ENCODE assay signal across 9 mouse cellular contexts in genomic region chr5:66675189-66675890, GRCm38 (mm10). TPM values are rescaled to one million over a fixed set of nuclear protein-coding genes. Genes with fewer than 3 reads are reported as not detected.
DNase-seq lines count a peak whose midpoint lies in the region; ATAC-seq lines count a peak whose summit lies in the region.
"Had no signal": no experiment of that assay in that cellular context is flagged by ENCODE, and none has a peak within 500 bp of the region (broad histone marks: within the 10 kb centered on the region; RNA-seq: fewer than 3 reads in every experiment).

No protein-coding gene starts in this region.

- H3K9me3 ChIP-seq in heart, embryonic 15.5 days (replicated peaks) = no peaks in the 10 kb centered on the region
- H3K9me3 ChIP-seq in hindbrain, embryonic 14.5 days (ENCODE audit: control insufficient read depth, low read length) = no peaks in the 10 kb centered on the region
- H3K9me3 ChIP-seq in liver, embryonic 16.5 days (replicated peaks; ENCODE audit: control insufficient read depth, low read length) = no peaks in the 10 kb centered on the region
- H3K9me3 ChIP-seq in stomach, embryonic 14.5 days (ENCODE audit: control insufficient read depth, low read depth, low read length) = no peaks in the 10 kb centered on the region

- no peak for ATAC-seq in heart, embryonic 15.5 days (replicated peaks; ENCODE audit: insufficient number of reproducible peaks, insufficient read depth, low FRiP score, low read depth)
- 0 out of 2 replicates have a peak, but pooled peaks have one; percentile 3 for ATAC-seq in hindbrain, embryonic 14.5 days (ENCODE audit: low FRiP score)
- ATAC-seq in liver, embryonic 16.5 days (ENCODE audit: low read depth) = no peak
- no peak for ATAC-seq in stomach, embryonic 14.5 days (ENCODE audit: insufficient number of reproducible peaks, insufficient read depth, low FRiP score, low read depth)
- no peak for ATAC-seq in megakaryocyte progenitor cell, adult 5-6 weeks (replicated peaks; ENCODE audit: poor library complexity)

- H3K27me3 ChIP-seq in heart, embryonic 15.5 days = peaks cover 16% of the 10 kb centered on the region
- H3K27me3 ChIP-seq in hindbrain, embryonic 14.5 days (ENCODE audit: control insufficient read depth, insufficient read depth, low read length) = 0 out of 2 replicates have a peak, but pooled peaks cover 3% of the 10 kb centered on the region
- peaks cover 40% of the 10 kb centered on the region for H3K27me3 ChIP-seq in liver, embryonic 16.5 days (ENCODE audit: control insufficient read depth, insufficient read depth, low read depth, low read length)
- H3K27me3 ChIP-seq in stomach, embryonic 14.5 days (ENCODE audit: control insufficient read depth, insufficient read depth, low read length) = peaks cover 16% of the 10 kb centered on the region; the same call in 1 of the 2 replicates

- H3K36me3 ChIP-seq in heart, embryonic 15.5 days = no peaks in the 10 kb centered on the region
- H3K36me3 ChIP-seq in hindbrain, embryonic 14.5 days (replicated peaks; ENCODE audit: control insufficient read depth, insufficient read depth) = peaks cover 16% of the 10 kb centered on the region
- no peaks in the 10 kb centered on the region for H3K36me3 ChIP-seq in liver, embryonic 16.5 days (ENCODE audit: control insufficient read depth, insufficient read depth)
- H3K36me3 ChIP-seq in stomach, embryonic 14.5 days (ENCODE audit: control insufficient read depth, insufficient read depth, low read length) = no peaks in the 10 kb centered on the region
- H3K36me3 ChIP-seq: G1E had no signal

- no peak overlapping the region for H3K27ac ChIP-seq in heart, embryonic 15.5 days
- H3K27ac ChIP-seq in hindbrain, embryonic 14.5 days = peak overlapping the region; percentile 81
- H3K27ac ChIP-seq in liver, embryonic 16.5 days (ENCODE audit: low read length) = no peak overlapping the region
- no peak overlapping the region for H3K27ac ChIP-seq in stomach, embryonic 14.5 days (ENCODE audit: low read length)

- peaks cover 21% of the 10 kb centered on the region for H3K4me1 ChIP-seq in heart, embryonic 15.5 days (replicated peaks)
- H3K4me1 ChIP-seq in hindbrain, embryonic 14.5 days (replicated peaks; ENCODE audit: control insufficient read depth, insufficient read depth, low read length) = peaks cover 19% of the 10 kb centered on the region
- no peaks in the 10 kb centered on the region; the same call in 1 of the 2 replicates for H3K4me1 ChIP-seq in liver, embryonic 16.5 days (ENCODE audit: control insufficient read depth, low read depth, low read length)
- H3K4me1 ChIP-seq in stomach, embryonic 14.5 days (ENCODE audit: control insufficient read depth, insufficient read depth, low read length) = 0 out of 2 replicates have a peak, but pooled peaks cover 4% of the 10 kb centered on the region

- H3K9ac ChIP-seq in heart, embryonic 15.5 days = peak overlapping the region; percentile 41; the same call in 1 of the 2 replicates
- H3K9ac ChIP-seq in hindbrain, embryonic 14.5 days = peak overlapping the region; percentile 52
- H3K9ac ChIP-seq in liver, embryonic 16.5 days (ENCODE audit: low read depth, low read length) = no peak overlapping the region
- no peak overlapping the region for H3K9ac ChIP-seq in stomach, embryonic 14.5 days (replicated peaks; ENCODE audit: low read depth, low read length)

- peak overlapping the region; percentile 58 for H3K4me3 ChIP-seq in heart, embryonic 15.5 days
- H3K4me3 ChIP-seq in hindbrain, embryonic 14.5 days (replicated peaks; ENCODE audit: low read length) = peak overlapping the region; percentile 71
- H3K4me3 ChIP-seq in liver, embryonic 16.5 days (ENCODE audit: low read depth, low read length) = no peak overlapping the region
- peak overlapping the region; percentile 48 for H3K4me3 ChIP-seq in stomach, embryonic 14.5 days (ENCODE audit: low read depth, low read length)

- no peak for DNase-seq in heart, adult 9 months (ENCODE audit: low spot score in 2 of 2)
- peak; percentile 73 to 75 for DNase-seq in cerebellum, postnatal 10 days
- DNase-seq in hindbrain, embryonic 14.5 days (ENCODE audit: low spot score) = peak; percentile 57
- DNase-seq in kidney, postnatal 25 days = no peak

- 2% methylated on average over 18 of the region's 18 CpGs for WGBS in heart, embryonic 15.5 days
- under 1% methylated on average over 18 of the region's 18 CpGs for WGBS in hindbrain, embryonic 14.5 days
- WGBS in liver, embryonic 16.5 days (ENCODE audit: insufficient replicate concordance) = 1% methylated on average over 18 of the region's 18 CpGs
- WGBS in stomach, embryonic 14.5 days = under 1% methylated on average over 18 of the region's 18 CpGs

- peak overlapping the region; percentile 96 for H3K4me2 ChIP-seq in heart, embryonic 15.5 days
- peak overlapping the region; percentile 63 for H3K4me2 ChIP-seq in hindbrain, embryonic 14.5 days (replicated peaks)
- 0 out of 2 replicates have a peak overlapping the region, but pooled peaks have one; percentile 53 for H3K4me2 ChIP-seq in liver, embryonic 16.5 days (ENCODE audit: low read depth, low read length)
- H3K4me2 ChIP-seq in stomach, embryonic 14.5 days (replicated peaks; ENCODE audit: low read depth, low read length) = peak overlapping the region; percentile 99

RNA-seq across cellular contexts. Expression of gene Uchl1, which starts 0.6 kb away (rescaled TPM):
- 91.4 and 116 TPM in 2 replicates for polyA plus RNA-seq in heart, embryonic 15.5 days (2015; fragmentation: Nextera tagmentation; extraction: Ambion mirVana)
- polyA plus RNA-seq in hindbrain, embryonic 14.5 days (2014; fragmentation: Nextera tagmentation; extraction: Ambion mirVana) = 1,396 and 1,527 TPM in 2 replicates
- polyA plus RNA-seq in liver, embryonic 16.5 days (2015; fragmentation: Nextera tagmentation; extraction: Ambion mirVana) = 1.4 and 2.0 TPM in 2 replicates
- polyA plus RNA-seq in stomach, embryonic 14.5 days (2014; fragmentation: Nextera tagmentation; extraction: Ambion mirVana) = 103 and 114 TPM in 2 replicates
- total RNA-seq in megakaryocyte progenitor cell, adult 5-6 weeks (2015) = 0.96 TPM in 1 of 2 replicates, not detected in the other
- 0.27 TPM in 1 of 2 replicates, not detected in the other for total RNA-seq in megakaryocyte progenitor cell, adult 5-6 weeks (2017)
- polyA plus RNA-seq: G1E had no signal

RNA-seq across cellular contexts. Expression of gene Apbb2, which starts 56.8 kb away (rescaled TPM):
- 32.6 and 35.5 TPM in 2 replicates for polyA plus RNA-seq in heart, embryonic 15.5 days (2015; fragmentation: Nextera tagmentation; extraction: Ambion mirVana)
- 113 and 123 TPM in 2 replicates for polyA plus RNA-seq in hindbrain, embryonic 14.5 days (2014; fragmentation: Nextera tagmentation; extraction: Ambion mirVana)
- polyA plus RNA-seq in liver, embryonic 16.5 days (2015; fragmentation: Nextera tagmentation; extraction: Ambion mirVana) = 4.4 and 5.6 TPM in 2 replicates
- polyA plus RNA-seq in stomach, embryonic 14.5 days (2014; fragmentation: Nextera tagmentation; extraction: Ambion mirVana) = 37.1 and 39.5 TPM in 2 replicates
- 2.2 and 3.3 TPM in 2 replicates for total RNA-seq in megakaryocyte progenitor cell, adult 5-6 weeks (2015)
- total RNA-seq in megakaryocyte progenitor cell, adult 5-6 weeks (2017) = 0.29 and 1.2 TPM in 2 replicates
- polyA plus RNA-seq: G1E had no signal

Comparison
In these comparisons a context has a peak if more than half of its experiments do, and no peak if none do; other contexts are left out.
1. H3K9ac ChIP-seq: peak in heart, embryonic 15.5 days (single experiment) and hindbrain, embryonic 14.5 days (single experiment); none in liver, embryonic 16.5 days (single experiment) and stomach, embryonic 14.5 days (single experiment).
2. DNase-seq: peak in cerebellum, postnatal 10 days (2 of 2) and hindbrain, embryonic 14.5 days (single experiment); none in heart, adult 9 months (0 of 2) and kidney, postnatal 25 days (0 of 2).
3. RNA of gene Uchl1, which starts 0.6 kb away (polyA plus RNA-seq): 1,396 to 1,527 TPM in hindbrain, embryonic 14.5 days, 103 to 114 TPM in stomach, embryonic 14.5 days and 91.4 to 116 TPM in heart, embryonic 15.5 days; 1.4 to 2.0 TPM in liver, embryonic 16.5 days; every median in the first group is over 10 times any median in the second.
4. Peak in every context shown above with its lines, with median percentiles within 50 percentile points of each other: H3K4me2 ChIP-seq.